Mouse (Mus musculus) limb, embryonic 14.5 days (tissue): Measurements from ENCODE around the gene Ercc6l. TPM values are rescaled to one million over a fixed set of nuclear protein-coding genes. Genes with fewer than 3 reads are reported as not detected.

Experiments
- ATAC-seq: fragments of 200-750 bp; cut with Nextera tagmentation; 2 replicates; pipeline ENCODE4 v1.8.0; 2017; ENCODE audit warnings: low read depth, moderate number of reproducible peaks, moderate TSS enrichment; ENCODE audit not compliant: low FRiP score
- DNase-seq: peaks from one replicate; pipeline ENCODE4 v3.0.0-alpha.2; 2015; ENCODE audit warnings: low spot score
- H3K27ac ChIP-seq: fragments of 300-500 bp; sonication (generic); replicated peaks from 2 replicates; pipeline ENCODE4 v1.5.1; 2014; ENCODE audit warnings: low read depth, mild to moderate bottlenecking, low read length, moderate library complexity, mixed read lengths
- H3K27me3 ChIP-seq: fragments of 300-500 bp; sonication (generic); 2 replicates; pipeline ENCODE4 v1.6.1; 2014; ENCODE audit warnings: low read length, mixed read lengths; ENCODE audit not compliant: control insufficient read depth, insufficient read depth
- H3K36me3 ChIP-seq: fragments of 300-500 bp; sonication (generic); 2 replicates; pipeline ENCODE4 v1.6.1; 2014; ENCODE audit warnings: mild to moderate bottlenecking, low read length, moderate library complexity, mixed read lengths; ENCODE audit not compliant: control insufficient read depth, insufficient read depth
- H3K4me1 ChIP-seq: fragments of 300-500 bp; sonication (generic); 2 replicates; pipeline ENCODE4 v1.6.1; 2014; ENCODE audit warnings: antibody characterized with exemption, low read length, mixed read lengths; ENCODE audit not compliant: control insufficient read depth, insufficient read depth
- H3K4me2 ChIP-seq: fragments of 300-500 bp; sonication (generic); replicated peaks from 2 replicates; pipeline ENCODE4 v1.6.1; 2014; ENCODE audit warnings: low read depth, mild to moderate bottlenecking, low read length, moderate library complexity; ENCODE audit not compliant: severe bottlenecking
- H3K4me3 ChIP-seq: fragments of 300-500 bp; sonication (generic); replicated peaks from 2 replicates; pipeline ENCODE4 v1.5.1; 2014; ENCODE audit warnings: low read length
- H3K9ac ChIP-seq: fragments of 300-500 bp; sonication (generic); 2 replicates; pipeline ENCODE4 v1.6.1; 2014; ENCODE audit warnings: mild to moderate bottlenecking, low read depth, low read length, moderate library complexity; ENCODE audit not compliant: severe bottlenecking
- H3K9me3 ChIP-seq: fragments of 300-500 bp; sonication (generic); 2 replicates; pipeline ENCODE4 v1.6.1; 2016; ENCODE audit warnings: low read length; ENCODE audit not compliant: control insufficient read depth
- POLR2A ChIP-seq: fragments of 200-500 bp; IDR thresholded peaks from 2 replicates; pipeline ENCODE4 v1.8.0; 2012; ENCODE audit warnings: inconsistent platforms, mild to moderate bottlenecking, moderate library complexity, borderline replicate concordance; ENCODE audit not compliant: insufficient read depth, insufficient read length; ENCODE audit errors: extremely low read depth
- WGBS: fragments of 180-500 bp; shearing (Covaris S2); extraction: QIAGEN DNeasy Blood & Tissue Kit; methylation state at CpG from one replicate; pipeline ENCODE4 v1.1.7; 2014; 5-methylcytosine and 5-hydroxymethylcytosine counted together
- polyA plus RNA-seq, 2 experiments: library from polyadenylated mRNA; depleted of rRNA in 1 of 2; stranded (reverse) in 1 of 2; unstranded in 1 of 2; fragments of >200 nt; fragmentation: Nextera tagmentation in 1 of 2; extraction: Ambion mirVana in 1 of 2; gene quantifications; 2 replicates each; pipeline versions ENCODE4 v1.2.1 to v1.2.3; 2012 to 2014

Ercc6l gene
- polyA plus RNA-seq, 2 experiments = 6.1 to 10.9 TPM

- no peak for DNase-seq
- TF ChIP-seq POLR2A = no peak
- WGBS = 42% methylated on average over 5 of the region's 5 CpGs
Observed at GRCm38 (mm10) chrX:102166521-102166920, 9.6 kb upstream of the Ercc6l start.

GRCm38 (mm10) chrX:102163529-102163928, 6.6 kb upstream of the Ercc6l start:
- 66% methylated on average over 4 of the region's 4 CpGs for WGBS
- DNase-seq (peak; percentile 30), ATAC-seq (no peak)
- no peak for TF ChIP-seq POLR2A
- Histone ChIP-seq H3K9me3 (no peaks in the 10 kb centered on the region), H3K27ac (no peak overlapping the region), H3K9ac (no peak overlapping the region), H3K36me3 (no peaks in the 10 kb centered on the region), H3K4me3 (no peak overlapping the region), H3K4me2 (no peak overlapping the region), H3K27me3 (no peaks in the 10 kb centered on the region), H3K4me1 (no peaks in the 10 kb centered on the region)

More at GRCm38 (mm10) chrX:102166521-102166920, 9.6 kb upstream of the Ercc6l start:
- H3K4me2 ChIP-seq = no peak overlapping the region
- H3K36me3 ChIP-seq = no peaks in the 10 kb centered on the region
- H3K4me1 ChIP-seq = no peaks in the 10 kb centered on the region
- H3K27me3 ChIP-seq = no peaks in the 10 kb centered on the region
- no peak overlapping the region for H3K4me3 ChIP-seq
- H3K27ac ChIP-seq = no peak overlapping the region
- H3K9me3 ChIP-seq = no peaks in the 10 kb centered on the region
- no peak overlapping the region for H3K9ac ChIP-seq
- no peak for ATAC-seq

DNA sequence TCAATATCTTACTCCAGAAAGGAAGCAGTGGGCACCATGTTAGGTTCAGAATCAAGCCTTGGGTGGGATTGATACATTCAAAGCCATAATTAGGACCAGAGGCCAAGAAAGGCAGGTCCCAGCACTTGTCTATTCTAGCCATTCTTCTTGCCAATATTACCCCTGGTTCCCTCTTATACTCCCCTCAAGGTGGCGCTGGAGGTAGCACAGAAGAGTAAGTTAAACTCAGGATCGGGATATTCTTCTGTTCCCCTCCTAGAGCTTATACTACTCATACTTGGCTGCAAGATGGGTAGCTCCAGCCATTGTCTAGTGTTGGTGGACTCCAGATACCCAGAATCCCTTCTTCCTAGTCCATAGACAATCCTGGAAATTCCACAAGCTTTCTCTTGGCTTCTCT, 6.2 kb upstream of the Ercc6l start:
- Histone ChIP-seq H3K9me3 (no peaks in the 10 kb centered on the region), H3K4me3 (no peak overlapping the region), H3K27ac (no peak overlapping the region), H3K36me3 (no peaks in the 10 kb centered on the region), H3K9ac (no peak overlapping the region), H3K4me1 (no peaks in the 10 kb centered on the region), H3K4me2 (no peak overlapping the region), H3K27me3 (no peaks in the 10 kb centered on the region)
- TF ChIP-seq POLR2A = no peak
- DNase-seq = no peak
- WGBS = 42% methylated on average over 2 of the region's 2 CpGs
- ATAC-seq = no peak

DNA sequence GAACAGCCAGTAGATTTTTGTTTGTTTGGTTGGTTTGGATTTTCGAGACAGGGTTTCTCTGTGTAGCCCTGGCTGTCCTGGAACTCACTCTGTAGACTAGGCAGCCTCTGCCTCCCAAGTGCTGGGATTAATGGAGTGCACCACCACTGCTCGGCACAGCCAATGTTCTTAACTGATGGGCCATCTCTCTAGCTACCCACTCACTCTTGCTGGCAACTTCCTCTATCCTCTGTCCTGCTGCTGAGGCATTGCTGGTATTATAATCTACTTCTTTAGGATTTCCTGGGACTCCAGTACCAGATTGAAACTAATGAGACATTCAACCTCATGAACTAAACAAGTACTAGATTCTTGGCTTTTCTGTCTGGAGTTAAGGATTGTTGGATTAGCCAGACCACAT, 3.6 kb upstream of the Ercc6l start:
- TF ChIP-seq POLR2A = no peak
- H3K4me3 ChIP-seq = no peak overlapping the region
- no peaks in the 10 kb centered on the region for H3K27me3 ChIP-seq
- no peak for DNase-seq
- H3K9me3 ChIP-seq = no peaks in the 10 kb centered on the region
- no peak overlapping the region for H3K27ac ChIP-seq
- no peaks in the 10 kb centered on the region for H3K36me3 ChIP-seq
- no peak overlapping the region for H3K9ac ChIP-seq
- no peaks in the 10 kb centered on the region for H3K4me1 ChIP-seq
- no peak overlapping the region for H3K4me2 ChIP-seq
- 80% methylated on average over 2 of the region's 2 CpGs for WGBS
- no peak for ATAC-seq

DNA sequence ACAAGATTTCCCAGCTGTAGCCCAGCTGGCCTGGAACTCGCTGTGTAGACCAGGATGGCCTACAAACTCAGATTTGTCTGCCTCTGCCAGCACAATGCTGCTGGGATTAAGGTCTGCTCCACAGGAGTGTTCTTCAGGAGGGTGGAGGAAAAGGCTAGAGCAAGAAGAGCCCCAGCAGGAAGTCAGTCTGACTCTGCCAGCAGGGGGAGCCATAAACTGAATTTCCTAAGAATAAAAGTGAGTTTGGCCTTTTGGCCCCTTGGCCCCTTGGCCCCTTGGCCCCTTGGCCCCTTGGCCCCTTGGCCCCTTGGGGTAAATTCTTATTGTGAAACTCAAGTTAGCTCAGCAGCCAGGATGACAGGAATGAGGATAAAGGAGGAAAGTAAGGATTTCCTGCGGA, 2.9 kb upstream of the Ercc6l start:
- no peak for DNase-seq
- no peaks in the 10 kb centered on the region for H3K36me3 ChIP-seq
- no peak overlapping the region for H3K4me3 ChIP-seq
- H3K4me1 ChIP-seq = no peaks in the 10 kb centered on the region
- H3K4me2 ChIP-seq = no peak overlapping the region
- H3K27me3 ChIP-seq = no peaks in the 10 kb centered on the region
- 40% methylated on average over 2 of the region's 2 CpGs for WGBS
- no peak overlapping the region for H3K9ac ChIP-seq
- ATAC-seq = no peak
- H3K9me3 ChIP-seq = no peaks in the 10 kb centered on the region
- TF ChIP-seq POLR2A = no peak
- H3K27ac ChIP-seq = no peak overlapping the region

DNA sequence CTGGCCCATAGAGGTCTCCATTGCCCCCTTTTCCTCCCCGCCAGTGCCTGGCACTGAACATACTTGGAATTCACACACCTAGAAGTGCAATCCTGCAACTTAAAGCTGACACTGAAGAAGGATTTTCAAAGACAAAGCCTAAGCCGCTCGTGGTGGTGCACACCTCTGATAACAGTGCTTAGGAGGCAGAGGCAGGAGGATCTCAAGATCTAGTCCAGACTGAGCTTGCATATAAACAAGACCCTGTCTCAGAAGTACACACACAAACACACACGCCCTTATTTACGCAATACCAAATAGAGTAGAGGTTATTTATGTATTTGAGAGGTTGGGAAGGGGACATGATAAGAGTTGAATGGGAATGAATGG, 516 bp upstream of the Ercc6l start:
- 57% methylated on average over 5 of the region's 5 CpGs for WGBS
- Histone ChIP-seq H3K27me3 (no peaks in the 10 kb centered on the region), H3K4me1 (no peaks in the 10 kb centered on the region), H3K4me2 (peak overlapping the region; percentile 47), H3K4me3 (peak overlapping the region; percentile 44), H3K27ac (peak overlapping the region; percentile 75), H3K9me3 (no peaks in the 10 kb centered on the region), H3K36me3 (no peaks in the 10 kb centered on the region), H3K9ac (peak overlapping the region; percentile 53; the same call in 1 of the 2 replicates)
- DNase-seq (no peak), ATAC-seq (no peak)
- no peak for TF ChIP-seq POLR2A
